Mouse (Mus musculus) v-Abl transformed pro-B cells (cell line): ENCODE data around the gene Ptpa.

Experiments used
- in situ Hi-C, 2 experiments: fragments of 400-800 bp; cut with MboI; formaldehyde crosslinking; loops; one replicate each; pipeline ENCODE4 v1.15.1; 2025; ENCODE audit not compliant: unreplicated experiment in 2 of 2

Gene Ptpa

GRCm38 (mm10) chr2:30435326-30436155 is 19.7 kb downstream of the Ptpa start:
- in situ Hi-C loops: loop anchor here (5.0 kb wide), 2 partner anchors 357 to 497 kb away; no protein-coding TSS in a partner anchor

GRCm38 (mm10) chr2:30436156-30436545 is 20.3 kb downstream of the Ptpa start:
- in situ Hi-C loops: loop anchor here (5.0 kb wide), 2 partner anchors 356 to 496 kb away; no protein-coding TSS in a partner anchor

DNA sequence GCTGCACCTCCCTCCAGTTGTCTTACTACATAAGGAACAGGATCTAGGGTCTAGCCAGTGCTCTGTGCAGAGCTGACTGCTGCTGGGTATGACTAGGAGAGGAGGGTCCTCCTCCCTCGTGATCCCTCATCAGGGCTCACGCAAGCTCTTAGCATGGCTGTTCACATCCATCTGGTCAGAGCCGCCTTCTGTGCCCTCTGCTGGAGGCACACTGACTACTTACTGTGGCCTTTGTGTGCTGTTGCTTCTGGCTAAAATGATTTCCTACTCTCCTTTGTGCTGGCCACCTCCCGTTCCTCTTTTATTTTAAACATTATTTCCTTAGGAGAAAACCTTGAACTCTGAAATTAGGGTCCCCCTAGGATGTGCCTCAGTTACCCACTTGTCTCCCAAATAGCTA is 21.0 kb downstream of the Ptpa start:
- in situ Hi-C loops: loop anchor here (5.0 kb wide), 2 partner anchors 355 to 495 kb away; no protein-coding TSS in a partner anchor

GRCm38 (mm10) chr2:30437791-30438190 is 22.0 kb downstream of the Ptpa start:
- in situ Hi-C loops: loop anchor here (5.0 kb wide), 2 partner anchors 355 to 495 kb away; no protein-coding TSS in a partner anchor

GRCm38 (mm10) chr2:30439631-30440030 is 23.8 kb downstream of the Ptpa start:
- in situ Hi-C loops: loop anchor here (5.0 kb wide), 2 partner anchors 353 to 493 kb away; no protein-coding TSS in a partner anchor

DNA sequence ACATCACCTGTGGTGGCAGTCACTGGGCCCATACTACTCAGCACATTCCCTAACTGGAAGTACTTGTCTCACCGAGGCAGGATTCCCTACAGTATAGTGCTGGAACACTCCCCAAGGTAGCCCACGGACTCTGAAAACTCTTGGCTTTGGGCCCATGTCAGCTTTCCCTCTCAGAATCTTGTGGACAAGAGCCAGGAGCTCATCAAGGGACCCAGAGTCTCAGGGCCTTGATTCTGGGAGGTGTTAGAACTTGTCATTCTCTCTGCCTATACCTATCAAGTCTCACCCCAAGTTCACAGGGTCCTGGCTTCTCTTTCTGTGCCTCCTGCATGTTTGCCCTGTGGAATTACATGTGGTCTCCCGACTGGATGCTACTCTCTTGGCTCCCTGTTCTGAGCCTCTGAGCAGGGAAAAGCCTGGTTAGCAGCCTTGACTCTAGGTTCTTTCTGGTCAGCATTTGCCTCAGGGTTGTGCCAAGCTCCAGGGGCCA is 24.4 kb downstream of the Ptpa start:
- in situ Hi-C loops: no loop called here

DNA sequence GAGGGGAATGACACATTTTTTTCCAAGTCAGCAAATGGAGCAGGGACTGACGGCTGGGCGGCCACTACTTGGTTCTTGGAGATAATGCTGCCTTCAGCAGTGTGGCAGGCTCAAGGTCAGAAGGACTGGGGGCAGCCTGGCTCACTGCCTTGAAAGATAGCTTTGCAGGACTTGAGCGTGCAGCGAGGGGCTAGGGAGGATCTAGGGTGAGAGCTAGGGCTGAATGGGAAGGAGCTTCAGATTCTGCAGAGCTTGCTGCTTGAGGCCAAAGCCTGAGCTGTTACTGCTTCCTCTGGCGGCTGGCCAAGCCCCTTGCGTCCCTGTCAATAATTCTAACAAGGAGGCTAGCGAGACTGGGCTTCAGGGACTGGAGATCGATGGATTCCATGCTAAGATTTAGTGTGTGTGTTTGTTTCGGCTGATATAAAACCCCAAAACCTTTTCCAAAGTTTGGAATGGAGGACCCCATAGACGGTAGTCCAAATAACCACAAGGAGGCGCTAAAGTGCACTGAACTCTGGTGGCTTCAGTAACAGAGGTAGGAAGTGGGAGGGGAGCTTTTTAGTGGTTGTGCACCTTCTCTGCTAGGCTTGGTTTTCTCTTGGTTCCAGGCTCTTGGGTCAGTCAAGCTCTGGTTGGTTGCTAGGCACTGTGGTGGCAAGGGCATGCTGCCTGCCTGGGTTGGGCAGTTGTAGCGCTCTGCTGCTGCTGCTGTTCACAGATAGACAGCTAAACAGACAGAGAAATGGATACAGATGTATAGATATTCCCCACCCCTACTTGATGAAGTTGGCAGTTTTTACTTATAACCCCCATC is 25.1 kb downstream of the Ptpa start:
- in situ Hi-C loops: no loop called here

GRCm38 (mm10) chr2:30441518-30442497 is 26.0 kb downstream of the Ptpa start:
- in situ Hi-C loops: no loop called here

- in situ Hi-C loops: no loop called here
Measured at GRCm38 (mm10) chr2:30442498-30442890, 26.7 kb downstream of the Ptpa start.

GRCm38 (mm10) chr2:30443281-30443680 is 27.4 kb downstream of the Ptpa start:
- in situ Hi-C loops: no loop called here

- in situ Hi-C loops: no loop called here
Measured at GRCm38 (mm10) chr2:30444006-30444405, 28.2 kb downstream of the Ptpa start.

DNA sequence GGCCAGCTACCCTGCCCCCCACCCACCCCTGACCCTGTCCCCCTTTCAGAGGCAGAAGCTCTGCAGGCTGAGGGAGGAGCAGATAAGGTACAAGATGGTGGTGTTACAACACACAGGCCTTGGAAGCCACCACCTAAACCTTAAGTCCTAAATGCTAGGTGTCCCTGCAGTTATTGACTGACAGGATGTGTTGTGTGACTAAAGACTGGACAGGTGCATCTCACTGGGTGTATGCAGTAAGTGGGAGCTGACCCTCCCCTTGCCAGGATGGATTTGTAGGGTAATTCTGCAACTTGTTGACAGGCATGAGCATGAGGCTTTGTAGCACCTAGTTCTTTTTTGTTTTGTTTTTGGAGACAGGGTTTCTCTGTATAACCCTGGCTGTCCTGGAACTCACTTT is 28.6 kb downstream of the Ptpa start:
- in situ Hi-C loops: no loop called here

DNA sequence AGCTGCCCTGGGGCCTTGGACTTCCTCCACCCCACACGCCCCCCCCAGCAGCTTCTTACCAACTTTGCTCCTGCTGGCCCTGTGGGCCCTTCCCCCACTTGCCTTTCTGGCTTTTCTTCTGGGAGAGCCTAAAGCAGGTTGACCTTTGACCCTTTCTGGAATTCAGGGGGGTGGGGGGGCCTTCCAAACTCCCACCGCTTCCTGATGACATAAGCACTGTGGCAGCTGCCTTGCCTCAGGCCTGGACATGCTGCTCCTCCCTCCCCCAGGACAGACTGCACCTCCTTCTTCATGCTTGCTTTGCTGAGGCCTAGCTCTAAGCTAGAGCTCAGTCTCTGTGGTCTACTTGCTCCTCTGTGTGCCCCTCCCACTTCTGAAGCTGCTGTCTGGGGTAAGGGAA is 29.5 kb downstream of the Ptpa start:
- in situ Hi-C loops: no loop called here

DNA sequence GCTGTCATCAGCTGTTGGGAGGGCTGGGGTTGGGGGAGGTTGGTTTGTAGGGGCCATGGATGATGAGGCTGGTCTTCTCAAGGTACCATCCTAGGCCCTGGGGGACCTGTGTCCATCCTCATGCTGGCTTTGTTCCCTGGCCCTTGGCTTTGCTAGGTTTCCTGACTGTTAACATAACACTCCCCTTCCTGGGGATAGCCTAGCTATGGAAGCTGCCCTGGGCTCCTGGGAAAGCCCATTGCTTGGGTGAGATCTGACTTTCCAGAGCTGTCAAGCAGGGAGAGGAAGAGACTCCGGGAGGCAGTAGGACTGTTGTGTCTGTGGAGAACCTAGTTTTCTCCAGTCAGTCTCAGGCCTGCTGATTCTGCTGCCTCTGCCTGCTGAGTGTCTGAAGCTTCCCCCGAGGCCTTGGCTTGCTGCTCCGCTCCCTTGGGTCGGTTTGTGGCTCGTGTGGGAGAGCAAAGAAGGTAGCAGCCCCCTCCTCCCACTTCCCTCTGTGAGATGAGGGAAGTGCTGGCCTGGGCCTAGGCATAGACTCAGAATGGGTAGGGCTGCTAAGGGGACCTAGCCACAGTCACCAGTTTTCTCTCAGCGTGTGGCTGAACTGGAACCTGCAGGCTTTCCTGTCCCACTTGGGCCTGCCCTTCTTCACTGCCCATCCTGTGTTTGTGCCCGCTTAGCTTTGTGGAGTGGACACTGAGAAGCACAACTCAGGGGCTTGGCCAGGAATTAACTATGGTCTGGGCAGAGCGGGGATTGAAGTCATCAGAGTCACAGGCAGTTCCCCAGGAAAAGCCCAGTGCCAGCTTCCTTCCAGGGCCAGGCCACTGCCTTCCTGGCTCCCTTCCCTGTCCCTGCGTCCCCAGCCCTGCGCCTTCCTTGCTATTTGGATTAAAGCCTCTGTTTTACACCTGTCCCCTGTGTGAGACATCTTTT is 31.3 kb downstream of the Ptpa start:
- in situ Hi-C loops: no loop called here

GRCm38 (mm10) chr2:30448371-30448770 is 32.5 kb downstream of the Ptpa start:
- in situ Hi-C loops: no loop called here

- in situ Hi-C loops: no loop called here
Measured at GRCm38 (mm10) chr2:30450530-30450929, 34.7 kb downstream of the Ptpa start.

- in situ Hi-C loops: no loop called here
Measured at GRCm38 (mm10) chr2:30451525-30451924, 35.7 kb downstream of the Ptpa start.

DNA sequence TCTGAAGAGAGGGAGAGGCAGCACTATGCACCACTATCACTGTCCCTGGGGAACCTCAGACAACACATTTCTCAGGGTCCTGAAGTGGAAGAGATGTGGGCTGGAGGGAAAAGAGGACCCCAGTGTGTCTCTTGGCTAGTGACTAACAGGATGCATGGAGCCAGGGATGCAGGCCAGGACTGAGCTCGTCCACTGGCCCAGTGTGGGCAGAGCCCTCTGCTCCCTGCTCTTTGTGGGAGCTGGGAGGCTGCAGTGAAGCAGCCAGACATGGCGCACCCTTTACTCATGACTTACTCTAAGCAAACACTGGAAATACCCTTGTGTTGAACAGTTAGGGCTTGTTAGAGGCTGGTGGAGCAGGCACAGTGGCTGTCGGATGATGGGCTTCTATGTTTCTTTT is 37.7 kb downstream of the Ptpa start:
- in situ Hi-C loops: no loop called here

DNA sequence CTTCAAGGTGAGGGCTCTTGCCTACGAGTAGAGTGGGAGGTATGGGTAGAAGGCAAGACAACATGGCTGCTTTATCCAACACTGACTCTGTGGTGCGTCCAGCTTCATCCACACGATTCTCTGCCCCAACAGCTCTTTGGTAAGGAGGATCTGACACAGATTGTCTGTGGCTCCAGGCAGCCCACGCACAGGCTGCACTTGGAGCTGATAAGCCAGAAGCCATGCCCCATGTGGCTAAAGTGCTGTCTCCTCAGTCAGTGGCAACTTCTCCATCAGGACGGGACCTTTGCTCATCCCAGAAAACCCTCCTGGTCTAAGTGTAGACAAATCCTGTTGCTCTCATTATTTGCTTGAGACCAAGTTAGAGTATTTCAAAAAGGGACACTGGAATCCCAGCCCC is 38.7 kb downstream of the Ptpa start:
- in situ Hi-C loops: no loop called here
